Mouse (Mus musculus) MEL-GATA-1-ER (cell line): ENCODE data around the gene Arl3.
"Not testable (repeated sequence)": the region's sequence is repeated elsewhere in the genome, so short reads cannot be mapped to it uniquely, and the experiment has no call there.

Experiments used
- DNase-seq: peaks from one replicate; pipeline ENCODE4 v3.0.0-alpha.2; 2012; ENCODE audit warnings: low read depth; ENCODE audit errors: extremely low read depth

The Arl3 gene

DNA sequence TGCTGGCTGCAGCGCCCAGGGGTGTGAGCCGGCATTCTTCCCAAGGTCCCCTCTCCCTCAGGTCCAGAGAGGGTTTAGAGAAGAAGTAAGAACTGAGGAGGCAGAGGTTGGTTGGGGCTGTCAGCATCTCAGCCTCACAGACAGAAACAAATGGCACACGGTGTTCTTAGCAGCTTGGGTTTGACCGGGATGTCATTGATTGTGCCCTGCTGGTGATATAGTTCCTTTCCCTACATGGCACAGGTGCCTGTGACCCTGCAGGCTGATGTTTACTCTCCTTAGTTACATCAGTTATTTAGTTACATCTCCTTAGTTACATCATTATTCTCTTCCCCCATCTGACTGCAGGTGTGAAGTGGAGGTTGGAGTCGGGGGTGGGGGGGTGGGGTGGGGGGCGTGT is 18.6 kb upstream of the Arl3 start:
- no peak for DNase-seq

DNA sequence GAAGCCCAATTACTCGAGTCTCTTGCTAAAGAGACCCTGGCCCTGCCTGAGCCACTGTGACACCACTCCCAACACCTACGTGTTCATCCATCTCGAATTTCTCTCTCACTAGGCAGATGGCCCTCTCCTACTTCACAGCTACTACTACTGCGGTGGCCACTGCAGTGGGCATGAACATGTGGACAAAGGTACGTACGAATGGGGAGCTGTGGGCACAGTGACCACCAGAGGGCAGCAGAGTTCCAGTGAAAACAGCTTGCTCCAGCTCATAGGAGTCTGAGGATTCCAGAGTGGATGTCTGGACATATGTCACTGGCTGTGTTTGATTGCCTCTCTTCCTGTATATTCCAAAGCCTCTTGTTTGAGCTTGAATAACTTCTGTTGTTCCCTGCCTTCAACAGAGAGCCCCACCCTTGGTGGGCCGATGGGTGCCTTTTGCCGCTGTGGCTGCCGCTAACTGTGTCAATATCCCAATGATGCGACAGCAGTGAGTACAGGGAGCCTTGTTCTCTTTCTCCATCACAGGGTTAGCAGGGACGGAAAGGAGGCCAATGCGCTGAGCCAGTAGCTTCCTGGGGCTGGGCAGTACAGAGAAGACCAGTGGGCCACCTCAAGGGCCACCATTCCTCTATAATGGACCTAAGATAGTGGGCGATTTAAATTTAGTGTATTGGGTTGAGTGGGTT is 15.0 kb upstream of the Arl3 start:
- peak; percentile 58 for DNase-seq

DNA sequence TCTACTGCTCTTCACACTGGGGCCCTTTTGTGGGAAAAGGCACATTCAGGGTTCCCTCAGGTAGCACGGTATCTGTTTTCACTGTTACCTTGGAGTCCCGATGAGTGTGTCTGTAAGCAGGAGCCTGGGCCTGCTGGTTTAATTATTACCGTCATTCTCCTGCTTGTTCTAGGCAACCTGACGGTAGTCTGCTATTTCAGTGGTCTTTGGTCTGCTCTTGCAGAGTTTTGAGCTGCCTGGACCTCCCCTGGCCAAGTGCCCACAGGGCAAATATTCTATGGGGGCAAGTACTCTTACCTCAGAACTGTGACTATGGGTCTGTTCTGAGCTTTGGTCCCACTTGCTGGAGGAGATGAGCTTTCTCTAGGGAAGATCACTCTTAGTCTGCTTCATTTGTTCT is 2.2 kb upstream of the Arl3 start:
- no peak for DNase-seq

DNA sequence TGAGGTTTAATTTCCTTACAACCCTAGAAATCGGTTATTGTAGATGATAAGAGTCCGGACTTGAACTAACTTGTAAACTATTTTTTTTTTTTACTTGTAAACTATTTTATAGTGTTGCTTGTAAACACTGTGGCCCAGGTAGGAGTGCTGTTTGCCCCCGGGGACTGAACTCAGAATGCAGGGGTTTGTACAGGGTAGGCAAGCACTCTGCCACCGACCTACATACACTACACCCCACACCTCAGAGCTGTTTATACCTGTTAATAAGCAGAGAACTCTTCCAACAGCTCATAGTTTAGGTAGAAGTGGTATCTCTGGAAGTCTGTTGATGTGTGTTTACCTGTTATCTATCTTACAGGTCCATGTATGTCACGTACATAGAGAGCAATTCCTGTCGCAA is 992 bp upstream of the Arl3 start:
- DNase-seq: no peak

DNA sequence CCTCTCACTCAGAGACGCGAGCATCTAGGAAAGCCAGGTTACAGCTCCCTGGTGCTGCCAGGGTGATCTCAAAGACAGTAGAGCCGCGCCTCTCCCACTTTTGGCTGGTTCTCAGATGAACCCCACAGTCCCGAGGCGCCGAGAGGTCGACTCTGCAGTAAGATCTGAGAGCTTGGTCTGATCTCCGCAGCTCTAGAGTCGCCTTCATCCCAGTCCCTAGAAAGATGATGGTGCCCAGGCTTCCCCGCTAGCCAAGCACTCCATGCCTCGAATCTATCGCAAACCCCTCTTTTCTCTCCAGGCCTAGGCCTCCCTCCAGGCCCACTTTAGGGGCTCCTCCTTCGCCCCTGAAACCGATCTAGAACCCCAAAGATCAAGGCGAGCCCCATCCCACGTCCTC is 450 bp downstream of the Arl3 start:
- DNase-seq: no peak

DNA sequence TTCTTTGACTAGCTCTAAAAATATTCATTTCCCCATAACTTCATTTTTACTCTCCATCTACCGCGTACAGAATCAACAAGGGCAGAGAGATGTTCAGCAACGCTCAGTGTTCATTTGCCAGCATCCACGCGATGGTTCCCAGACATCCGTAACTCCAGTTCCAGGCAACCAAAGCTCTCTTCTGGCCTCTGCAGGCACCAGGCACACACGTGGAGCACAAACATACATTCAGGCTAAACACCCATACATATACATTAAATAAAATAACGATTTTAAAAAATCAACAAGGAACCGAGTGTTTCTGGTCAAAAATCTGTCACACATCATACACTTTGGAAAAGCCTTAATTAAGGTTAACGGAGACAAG is 1.1 kb downstream of the Arl3 start:
- no peak for DNase-seq

DNA sequence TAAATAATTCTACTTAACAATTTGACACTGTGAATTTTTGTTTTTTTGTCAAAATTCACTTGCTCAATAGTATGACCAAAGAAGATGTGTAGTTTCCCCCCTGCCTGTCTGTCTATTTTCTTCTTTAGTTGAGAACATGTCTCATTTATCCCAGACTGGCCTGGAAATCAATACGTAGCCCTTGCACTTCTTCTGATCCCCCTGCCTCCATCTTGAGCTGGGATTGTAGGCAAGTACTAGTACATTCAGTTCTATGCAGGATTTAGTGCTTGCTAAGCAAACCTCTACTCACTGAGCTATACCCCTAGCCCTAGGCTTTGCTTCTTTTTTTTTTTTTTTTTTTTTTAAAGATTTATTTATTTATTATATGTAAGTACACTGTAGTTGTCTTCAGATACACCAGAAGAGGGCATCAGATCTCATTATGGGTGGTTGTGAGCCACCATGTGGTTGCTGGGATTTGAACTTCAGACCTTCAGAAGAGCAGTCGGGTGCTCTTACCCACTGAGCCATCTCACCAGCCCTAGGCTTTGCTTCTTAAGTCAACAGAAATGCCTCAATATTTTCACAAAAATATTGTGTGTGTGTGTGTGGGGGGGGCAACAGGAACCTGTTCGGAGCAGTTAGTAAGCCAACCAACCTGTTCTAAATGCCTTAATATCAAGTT is 1.7 kb downstream of the Arl3 start:
- DNase-seq: not testable (repeated sequence)

DNA sequence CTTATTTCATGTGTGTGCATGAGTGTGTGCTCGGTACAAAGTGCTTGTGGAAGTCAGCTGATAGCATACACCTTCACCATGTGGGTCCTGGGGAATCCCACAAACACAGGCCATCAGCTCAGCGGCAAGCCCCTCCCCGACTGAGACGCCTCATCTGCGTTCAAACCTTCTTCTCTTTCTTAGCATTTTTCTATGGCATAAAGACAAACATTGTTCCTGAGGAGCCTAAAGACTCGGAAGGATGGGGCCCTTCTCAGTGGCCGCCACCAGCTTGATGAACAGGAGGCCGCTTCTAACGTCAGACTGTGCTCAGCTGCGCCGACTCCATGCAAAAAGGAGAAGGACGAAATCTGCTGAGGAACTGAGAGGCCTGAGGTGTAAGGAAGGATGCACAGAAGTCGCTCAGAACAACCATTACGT is 8.9 kb downstream of the Arl3 start:
- no peak for DNase-seq

DNA sequence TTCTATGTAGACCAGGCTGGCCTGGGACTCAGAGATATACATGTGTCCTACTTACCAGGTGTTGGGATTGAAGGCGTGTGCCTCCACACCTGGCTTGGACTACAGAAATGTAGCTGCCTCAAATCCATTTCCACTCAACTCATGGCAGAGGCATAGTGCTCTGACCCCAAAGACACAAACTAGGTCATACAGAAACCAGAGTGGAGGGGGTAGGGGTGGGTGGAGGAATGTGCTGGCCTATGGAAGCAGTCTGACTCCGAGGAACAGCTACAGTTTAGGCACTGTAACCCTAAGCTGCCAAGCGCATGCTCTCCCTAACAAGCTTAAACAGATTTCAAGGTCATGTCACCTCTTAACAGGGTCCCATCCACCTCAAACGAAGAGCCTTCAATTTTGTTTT is 9.4 kb downstream of the Arl3 start:
- no peak for DNase-seq

DNA sequence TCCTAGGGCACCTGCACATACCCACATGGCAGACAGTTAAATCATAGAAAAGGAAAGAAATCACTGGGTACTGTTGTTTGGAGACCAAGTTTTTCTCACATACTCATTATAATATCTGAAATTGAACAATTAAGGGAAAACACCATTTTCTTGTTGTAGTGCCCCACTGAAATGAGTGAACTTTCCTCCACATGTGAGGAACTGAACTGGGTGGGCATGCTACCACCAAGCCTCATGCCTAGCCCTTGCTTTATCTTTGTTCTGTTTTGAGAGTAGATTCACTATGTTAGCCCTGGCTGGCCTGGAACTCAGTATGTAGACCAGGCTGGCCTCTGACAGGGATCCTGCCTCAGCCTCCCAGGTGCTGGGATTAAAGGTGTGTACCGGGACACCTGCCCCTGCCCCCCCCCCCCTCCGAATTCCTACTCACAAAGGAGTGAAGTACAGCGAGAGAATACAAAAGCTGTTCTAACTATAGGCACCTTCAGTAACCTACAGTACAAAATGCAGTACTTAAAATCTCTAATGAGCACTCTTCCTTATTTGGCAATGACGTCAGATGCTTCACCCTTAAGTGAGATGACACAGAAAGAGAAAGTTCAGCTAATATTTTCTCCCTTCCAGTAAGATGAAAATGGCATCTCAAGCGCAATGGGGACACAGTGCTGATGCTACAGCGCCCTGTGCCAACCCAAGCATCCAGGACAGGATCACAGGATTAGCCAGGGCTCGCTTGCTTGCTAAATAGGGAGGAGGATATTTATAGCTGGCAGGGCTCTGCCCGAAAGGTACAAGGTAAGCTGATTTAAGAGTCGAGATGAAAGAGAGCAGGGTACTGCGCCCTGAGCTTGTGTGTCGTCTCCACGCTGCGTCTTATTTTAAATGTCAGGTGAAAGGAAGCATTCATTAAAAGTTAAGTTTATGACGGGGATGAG is 10.2 kb downstream of the Arl3 start:
- DNase-seq: no peak

DNA sequence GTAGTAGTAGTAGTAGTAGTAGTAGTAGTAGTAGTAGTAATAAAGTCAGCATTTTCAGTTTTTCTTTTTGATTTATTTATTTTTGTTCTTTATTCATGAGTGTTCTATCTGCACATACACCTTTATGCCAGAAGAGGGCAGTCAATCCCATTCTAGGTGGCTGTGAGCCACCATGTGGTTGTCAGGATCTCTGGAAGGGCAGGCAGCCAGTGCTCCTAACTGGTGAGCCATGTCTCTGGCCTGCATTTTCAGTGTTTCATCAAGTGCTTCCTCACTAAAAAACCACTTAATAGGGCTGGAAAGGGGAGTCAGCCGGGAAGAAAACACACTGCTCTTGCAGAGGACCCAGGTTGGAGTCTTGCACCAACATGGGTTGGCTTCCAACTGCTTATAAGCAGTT is 10.9 kb downstream of the Arl3 start:
- DNase-seq: peak; percentile 66

DNA sequence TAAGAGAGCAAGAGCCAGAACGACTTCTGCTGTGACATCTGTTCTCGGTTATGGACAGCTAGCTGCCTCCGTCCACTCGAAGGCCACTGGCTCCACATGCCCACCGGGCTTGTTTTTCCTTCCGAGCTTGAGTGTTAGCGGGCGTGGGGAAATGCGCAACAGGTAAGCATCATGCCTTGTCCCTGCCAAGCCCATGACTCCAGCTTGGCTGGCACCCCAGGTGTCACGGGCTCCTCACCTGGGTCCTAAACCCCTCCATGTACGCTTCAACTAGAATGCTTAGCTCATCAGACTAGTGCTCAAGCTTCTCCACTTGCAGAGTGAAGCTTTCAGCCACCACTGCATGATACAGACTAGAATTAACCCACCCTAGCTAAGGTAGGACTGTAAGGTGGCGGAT is 14.4 kb downstream of the Arl3 start:
- DNase-seq: no peak

DNA sequence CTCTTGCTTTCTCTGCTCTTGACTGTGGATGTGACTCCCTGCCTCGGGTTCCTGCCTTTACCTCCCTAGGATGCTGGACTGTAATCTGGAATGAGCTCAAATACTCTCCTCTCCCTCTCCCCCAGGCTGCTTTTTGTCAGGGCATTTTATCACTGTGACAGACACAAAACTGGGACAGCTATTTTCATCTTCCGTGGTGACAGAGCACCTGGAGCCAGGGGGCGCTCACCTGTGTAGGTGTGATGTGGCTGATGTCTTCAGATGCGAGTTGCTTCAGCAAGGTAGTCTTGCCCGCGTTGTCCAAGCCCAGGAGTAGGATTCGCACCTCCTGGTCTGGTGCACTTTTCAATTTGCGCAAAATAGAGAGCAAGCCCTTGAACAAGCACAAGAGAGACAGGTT is 15.0 kb downstream of the Arl3 start:
- no peak for DNase-seq

DNA sequence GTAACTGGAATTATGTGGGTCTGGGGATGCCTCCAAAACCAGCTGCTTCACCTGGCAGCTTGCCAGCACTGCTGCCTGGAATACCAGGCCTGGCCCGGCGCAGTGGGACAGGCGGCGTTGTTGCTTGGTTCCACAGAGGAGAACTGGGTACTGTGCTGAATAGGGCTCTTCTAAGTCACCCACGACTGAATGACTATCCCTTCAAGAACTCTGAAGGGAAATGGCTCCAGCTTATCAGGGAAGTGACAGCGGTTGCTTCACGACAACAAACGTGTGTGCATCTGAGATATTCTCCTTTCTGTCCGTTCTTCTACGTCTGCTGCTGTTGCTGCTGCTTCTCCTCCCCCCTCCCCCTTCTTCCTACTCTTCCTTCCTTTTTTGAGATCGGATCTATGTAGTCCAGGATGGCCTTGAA is 19.4 kb downstream of the Arl3 start:
- DNase-seq: peak; percentile 98

DNA sequence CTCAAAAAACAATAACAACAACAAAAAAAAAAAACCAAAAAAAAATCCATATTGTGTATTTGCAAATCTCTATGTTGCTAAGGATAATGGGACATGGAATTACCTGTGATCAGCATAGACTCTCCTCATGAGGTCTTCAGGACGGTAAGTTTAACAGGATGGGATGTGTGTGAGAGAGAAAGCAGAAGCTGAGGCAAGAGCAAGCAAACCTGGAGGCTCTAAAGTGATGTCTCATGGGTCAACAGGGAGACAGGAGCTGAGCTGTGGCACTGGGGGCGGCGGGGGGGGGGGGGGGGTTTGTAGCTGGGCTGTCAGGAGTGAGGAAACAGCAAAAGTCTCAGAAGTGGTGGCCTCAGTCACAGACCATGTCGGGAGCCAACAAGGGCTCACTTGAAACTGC is 20.5 kb downstream of the Arl3 start:
- DNase-seq: peak; percentile 73

DNA sequence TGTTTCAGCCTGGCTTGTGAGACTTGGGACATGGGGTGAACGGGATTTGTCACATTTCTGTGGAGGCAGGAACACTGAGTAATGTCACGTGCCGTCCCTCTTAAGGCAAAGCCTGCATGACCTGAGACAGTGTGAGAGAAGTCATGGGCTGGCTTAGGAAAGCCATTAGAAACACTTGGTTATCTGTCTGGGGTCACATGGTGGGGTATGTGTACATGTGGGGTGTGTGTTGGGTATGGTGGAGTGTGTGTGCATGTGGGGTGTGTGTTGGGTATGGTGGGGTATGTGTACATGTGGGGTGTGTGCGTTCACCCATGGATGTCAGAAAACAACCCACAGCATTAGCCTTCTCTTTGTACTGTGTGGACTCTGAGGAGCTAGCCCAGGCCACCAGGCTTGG is 22.6 kb downstream of the Arl3 start:
- DNase-seq: no peak

DNA sequence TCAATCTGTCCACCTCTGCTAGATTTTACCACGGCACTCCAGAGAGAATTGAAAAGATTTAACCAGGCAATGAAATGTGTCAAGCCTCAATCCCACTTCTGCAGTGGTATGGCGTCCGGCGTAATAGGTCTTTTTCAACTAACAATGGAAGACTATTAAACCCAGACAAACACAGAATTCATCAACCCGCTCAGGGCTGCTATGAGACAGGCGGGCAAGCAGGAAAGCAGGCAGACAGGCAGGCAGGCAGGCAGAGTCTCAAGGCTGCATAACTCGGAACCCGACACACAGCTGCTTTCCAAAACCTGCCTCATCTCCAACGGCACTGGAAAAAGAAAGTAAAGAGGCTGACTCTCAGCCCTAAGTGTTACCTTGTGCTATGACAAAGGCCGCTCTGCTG is 24.9 kb downstream of the Arl3 start:
- no peak for DNase-seq

DNA sequence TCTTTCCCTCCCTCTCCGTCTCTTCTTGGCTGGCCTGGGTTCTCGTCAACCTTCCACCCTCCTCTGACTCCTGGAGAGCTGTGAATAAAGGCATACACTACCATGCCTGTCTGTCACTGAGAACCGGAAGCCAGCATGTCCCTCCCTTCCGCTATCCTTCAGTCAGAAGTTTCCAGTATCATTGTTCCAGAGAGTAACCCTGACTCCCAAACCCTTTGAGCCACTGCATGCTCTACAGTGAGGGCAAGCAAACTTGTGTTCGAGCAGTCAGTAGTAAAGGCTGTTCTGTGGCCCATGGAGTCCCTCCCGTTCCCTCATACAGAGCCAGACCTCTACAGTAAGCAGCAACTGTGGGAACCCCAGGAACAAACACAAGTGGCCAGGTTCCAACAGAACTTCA is 25.4 kb downstream of the Arl3 start:
- DNase-seq: no peak

DNA sequence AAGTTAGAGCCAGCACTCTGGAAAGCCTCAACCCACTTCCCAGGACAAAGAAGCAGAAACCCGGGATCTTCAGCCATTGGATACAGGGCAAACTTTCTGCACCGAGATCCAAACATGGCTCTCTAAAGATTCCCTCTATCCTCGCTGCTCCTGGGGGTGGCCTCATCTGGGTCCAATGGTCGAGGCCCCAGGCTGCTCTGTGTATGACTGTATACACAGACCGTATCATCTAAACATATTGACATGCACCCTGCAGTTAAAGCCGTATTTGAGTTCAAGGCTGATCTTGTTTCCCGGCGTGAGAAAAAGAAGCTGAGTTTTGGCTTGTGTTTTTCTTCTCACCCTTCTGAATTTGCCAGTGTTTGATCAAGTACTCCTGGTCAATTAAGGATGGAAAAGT is 30.2 kb downstream of the Arl3 start:
- DNase-seq: no peak

DNA sequence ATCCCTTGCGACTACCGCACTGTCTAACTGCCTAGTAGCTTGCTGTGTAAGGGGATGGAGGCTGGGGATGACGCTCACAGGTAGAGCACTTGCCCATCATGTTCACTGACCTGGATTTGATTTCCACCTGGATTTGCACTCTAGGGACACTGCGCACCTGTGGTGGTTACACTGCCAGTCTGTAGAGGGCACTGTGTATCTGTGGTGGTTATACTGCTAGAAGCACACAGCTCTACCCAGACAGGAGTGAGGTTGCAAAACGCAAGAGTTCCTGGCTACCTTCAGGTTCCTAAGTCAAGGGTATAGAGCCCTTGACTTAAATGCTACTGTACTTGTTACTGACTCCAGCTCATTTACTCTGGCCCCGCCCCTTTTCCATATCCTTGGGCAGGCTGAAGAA is 34.8 kb downstream of the Arl3 start:
- DNase-seq: no peak

DNA sequence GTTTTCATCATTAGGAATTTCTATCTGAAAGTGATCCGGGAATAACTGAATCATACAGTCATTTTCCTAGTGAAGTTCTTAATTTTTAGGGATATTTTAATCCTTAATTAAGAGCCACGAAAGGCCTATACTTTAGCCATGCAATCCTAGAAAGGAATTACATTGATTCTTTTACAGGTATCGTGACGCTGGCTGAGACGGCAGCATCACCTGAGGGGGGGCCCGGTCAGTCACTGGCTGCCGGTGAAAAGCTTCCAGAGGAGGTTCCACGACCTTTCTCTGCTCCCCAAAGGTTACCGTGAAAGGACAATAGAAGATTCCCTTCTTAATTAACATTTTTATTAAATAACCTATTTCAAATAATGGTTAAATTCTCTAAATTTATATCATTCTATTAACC is 35.6 kb downstream of the Arl3 start:
- no peak for DNase-seq

DNA sequence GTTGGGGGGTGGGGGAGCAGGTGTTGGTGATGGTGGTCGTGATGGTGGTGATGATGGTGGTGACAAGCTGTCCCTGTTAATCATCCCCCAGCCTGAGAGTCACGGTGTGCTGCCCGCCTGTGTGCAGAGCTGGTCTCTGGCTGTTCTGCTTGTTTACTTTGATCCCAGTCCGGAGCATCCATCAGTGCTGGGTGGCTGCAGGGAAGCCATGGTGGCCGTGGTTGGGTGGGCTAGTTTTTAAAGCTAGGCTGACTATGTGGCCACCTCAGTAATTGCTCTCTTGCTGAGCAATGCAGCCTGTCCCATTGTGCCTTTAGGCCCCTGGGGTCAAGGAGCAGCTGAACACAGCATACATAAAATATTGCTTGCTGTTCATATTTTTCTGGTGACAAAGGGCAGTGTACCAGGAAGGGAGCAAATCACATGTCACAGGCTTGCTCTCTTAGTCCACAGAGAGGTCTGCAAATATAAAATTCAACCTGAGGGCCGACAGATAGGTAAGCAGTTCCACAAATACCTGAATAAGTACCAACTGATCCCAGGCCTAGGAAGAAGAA is 38.4 kb downstream of the Arl3 start:
- DNase-seq: no peak
